ENCODE assay signal across 15 mouse cellular contexts in genomic region chr11:16792638-16793585, GRCm38 (mm10). TPM values are rescaled to one million over a fixed set of nuclear protein-coding genes. Genes with fewer than 3 reads are reported as not detected.
DNase-seq lines count a peak whose midpoint lies in the region; ATAC-seq and TF ChIP-seq lines count a peak whose summit lies in the region.
"Had no signal": no experiment of that assay in that cellular context is flagged by ENCODE, and none has a peak within 500 bp of the region (broad histone marks: within the 10 kb centered on the region; RNA-seq: fewer than 3 reads in every experiment).

No protein-coding gene starts in this region.

- no peak for ATAC-seq in liver, postnatal 0 days
- no peak for ATAC-seq in liver, embryonic 11.5 days (replicated peaks; ENCODE audit: low FRiP score)
- no peak for ATAC-seq in midbrain, embryonic 14.5 days (ENCODE audit: low FRiP score, low TSS enrichment)

- no peak overlapping the region for H3K9ac ChIP-seq in liver, postnatal 0 days (replicated peaks)
- no peak overlapping the region for H3K9ac ChIP-seq in liver, embryonic 11.5 days (ENCODE audit: low read depth, low read length)
- no peak overlapping the region for H3K9ac ChIP-seq in midbrain, embryonic 14.5 days (replicated peaks; ENCODE audit: low read length)
- H3K9ac ChIP-seq: forebrain, embryonic 12.5 days; hindbrain, embryonic 15.5 days; limb, embryonic 15.5 days had no signal

- no peaks in the 10 kb centered on the region for H3K36me3 ChIP-seq in liver, postnatal 0 days (replicated peaks; ENCODE audit: insufficient read depth, low read length)
- no peaks in the 10 kb centered on the region for H3K36me3 ChIP-seq in liver, embryonic 11.5 days (ENCODE audit: control insufficient read depth, insufficient read depth, low read length)
- H3K36me3 ChIP-seq in midbrain, embryonic 14.5 days (ENCODE audit: control insufficient read depth, insufficient read depth, low read length): no peaks in the 10 kb centered on the region
- H3K36me3 ChIP-seq: forebrain, embryonic 12.5 days; hindbrain, embryonic 15.5 days; limb, embryonic 15.5 days had no signal

- no peak overlapping the region for H3K4me2 ChIP-seq in liver, postnatal 0 days (ENCODE audit: low read depth, low read length)
- H3K4me2 ChIP-seq in liver, embryonic 11.5 days: no peak overlapping the region
- H3K4me2 ChIP-seq in midbrain, embryonic 14.5 days (ENCODE audit: low read length): no peak overlapping the region
- H3K4me2 ChIP-seq: forebrain, embryonic 12.5 days; hindbrain, embryonic 15.5 days; limb, embryonic 15.5 days had no signal

- intact Hi-C loops in gastrocnemius, postnatal 14 days (cut with DNase I; ENCODE audit: low total_unique reads): no loop called here

- peaks cover 17% of the 10 kb centered on the region; the same call in 1 of the 2 replicates for H3K4me1 ChIP-seq in liver, postnatal 0 days (ENCODE audit: insufficient read depth)
- H3K4me1 ChIP-seq in liver, embryonic 11.5 days (replicated peaks; ENCODE audit: control insufficient read depth, insufficient read depth, low read length): no peaks in the 10 kb centered on the region
- no peaks in the 10 kb centered on the region for H3K4me1 ChIP-seq in midbrain, embryonic 14.5 days (ENCODE audit: control insufficient read depth, insufficient read depth, low read length)
- H3K4me1 ChIP-seq: forebrain, embryonic 12.5 days; hindbrain, embryonic 15.5 days had no signal

- peak overlapping the region; percentile 41; the same call in 1 of the 2 replicates for H3K27ac ChIP-seq in liver, postnatal 0 days (ENCODE audit: low read depth)
- H3K27ac ChIP-seq in liver, embryonic 11.5 days (ENCODE audit: low read depth, low read length): no peak overlapping the region
- H3K27ac ChIP-seq in midbrain, embryonic 14.5 days (replicated peaks; ENCODE audit: low read depth, low read length): no peak overlapping the region
- H3K27ac ChIP-seq: forebrain, embryonic 12.5 days; hindbrain, embryonic 15.5 days; limb, embryonic 15.5 days had no signal

- no peak for TF ChIP-seq EP300 in liver, postnatal 0 days (IDR thresholded peaks at IDR 0.05; ENCODE audit: low read depth)

- H3K4me3 ChIP-seq in liver, postnatal 0 days (ENCODE audit: low read depth, low read length): no peak overlapping the region
- H3K4me3 ChIP-seq in liver, embryonic 11.5 days (ENCODE audit: low read depth, low read length): no peak overlapping the region
- no peak overlapping the region for H3K4me3 ChIP-seq in midbrain, embryonic 14.5 days (replicated peaks; ENCODE audit: low read depth, low read length)
- H3K4me3 ChIP-seq: forebrain, embryonic 12.5 days; hindbrain, embryonic 15.5 days; limb, embryonic 15.5 days had no signal

- peak; percentile 31 for DNase-seq in gastrocnemius, adult 18-20 months (ENCODE audit: low spot score)
- no peak for DNase-seq in gastrocnemius, postnatal 14 days
- no peak for DNase-seq in liver, postnatal 0 days
- no peak for DNase-seq in liver, embryonic 11.5 days (ENCODE audit: low spot score)
- DNase-seq in lung, postnatal 14 days: peak; percentile 63
- DNase-seq in left cerebral cortex, adult 9 months (ENCODE audit: low spot score in 2 of 2): no peak
- no peak for DNase-seq in thymus, postnatal 36 days
- DNase-seq in midbrain, embryonic 14.5 days: no peak
- DNase-seq: adrenal gland, postnatal 14 days; gastrocnemius, postnatal 25 days; layer of hippocampus, postnatal 36 days had no signal

- H3K27me3 ChIP-seq in liver, postnatal 0 days (ENCODE audit: insufficient read depth, low read length): no peaks in the 10 kb centered on the region
- H3K27me3 ChIP-seq in liver, embryonic 11.5 days (replicated peaks; ENCODE audit: control insufficient read depth, insufficient read depth, low read length): no peaks in the 10 kb centered on the region
- no peaks in the 10 kb centered on the region for H3K27me3 ChIP-seq in midbrain, embryonic 14.5 days (ENCODE audit: control insufficient read depth, insufficient read depth, low read length)
- H3K27me3 ChIP-seq: forebrain, embryonic 12.5 days; hindbrain, embryonic 15.5 days; limb, embryonic 15.5 days had no signal

- TF ChIP-seq CTCF in liver, postnatal 0 days (IDR thresholded peaks at IDR 0.05; ENCODE audit: low read depth): no peak

- 64% methylated on average over 5 of the region's 5 CpGs for WGBS in liver, postnatal 0 days (ENCODE audit: insufficient replicate concordance)
- 66% methylated on average over 5 of the region's 5 CpGs for WGBS in liver, embryonic 11.5 days
- WGBS in midbrain, embryonic 14.5 days: 71% methylated on average over 5 of the region's 5 CpGs

- no peaks in the 10 kb centered on the region for H3K9me3 ChIP-seq in liver, postnatal 0 days (ENCODE audit: low read length)
- no peaks in the 10 kb centered on the region for H3K9me3 ChIP-seq in liver, embryonic 11.5 days (ENCODE audit: control insufficient read depth, low read length)
- no peaks in the 10 kb centered on the region for H3K9me3 ChIP-seq in midbrain, embryonic 14.5 days (ENCODE audit: control insufficient read depth, low read length)
- H3K9me3 ChIP-seq: forebrain, embryonic 12.5 days; hindbrain, embryonic 15.5 days; limb, embryonic 15.5 days had no signal

RNA-seq across cellular contexts. Expression of gene Egfr, which starts 40.9 kb away (rescaled TPM):
- 10 to 100 TPM; 10.7 to 14.0 TPM for total RNA-seq in gastrocnemius, adult 18-20 months (2021)
- total RNA-seq in gastrocnemius, postnatal 14 days (2021): 10 to 100 TPM; 20.4 to 25.1 TPM
- 25.1 and 26.3 TPM in 2 replicates for polyA plus RNA-seq in liver, postnatal 0 days (2015; fragmentation: Nextera tagmentation; extraction: Ambion mirVana)
- 2.4 and 3.7 TPM in 2 replicates for polyA plus RNA-seq in liver, embryonic 11.5 days (2014; fragmentation: Nextera tagmentation; extraction: Ambion mirVana)
- 3.8 and 4.2 TPM in 2 replicates for polyA plus RNA-seq in midbrain, embryonic 14.5 days (2014; fragmentation: Nextera tagmentation; extraction: Ambion mirVana)
- total RNA-seq: megakaryocyte-erythroid progenitor cell, adult 5-6 weeks had no signal

Comparison
In these comparisons a context has a peak if more than half of its experiments do, and no peak if none do; other contexts are left out.
1. DNase-seq: peak in gastrocnemius, adult 18-20 months (single experiment) and lung, postnatal 14 days (single experiment); none in gastrocnemius, postnatal 14 days (single experiment), liver, postnatal 0 days (single experiment), liver, embryonic 11.5 days (single experiment), left cerebral cortex, adult 9 months (0 of 2), thymus, postnatal 36 days (0 of 2) and midbrain, embryonic 14.5 days (single experiment).